Mouse (Mus musculus): ENCODE measurements around the gene Gm21987.

The Gm21987 gene

GRCm38 (mm10) chr16:38392126-38392894, 45.5 kb downstream of the Gm21987 start:
- intact Hi-C loops (cut with DNase I): no loop called here

- intact Hi-C loops (cut with DNase I): no loop called here
Observed at GRCm38 (mm10) chr16:38394191-38394618, 47.4 kb downstream of the Gm21987 start.

GRCm38 (mm10) chr16:38395060-38395730, 48.4 kb downstream of the Gm21987 start:
- intact Hi-C loops (cut with DNase I): loop anchor here (5.0 kb wide), 1 partner anchor 37 kb away; the partner anchor contains the start of gene Pla1a

- intact Hi-C loops (cut with DNase I): loop anchor here (5.0 kb wide), 1 partner anchor 36 kb away; the partner anchor contains the start of gene Pla1a
Observed at GRCm38 (mm10) chr16:38396155-38396554, 49.3 kb downstream of the Gm21987 start.

- intact Hi-C loops (cut with DNase I): loop anchor here (5.0 kb wide), 1 partner anchor 34 kb away; the partner anchor contains the start of gene Pla1a
Observed at GRCm38 (mm10) chr16:38398266-38398665, 51.4 kb downstream of the Gm21987 start.

- intact Hi-C loops (cut with DNase I): loop anchor here (5.0 kb wide), 1 partner anchor 33 kb away; the partner anchor contains the start of gene Pla1a
Observed at GRCm38 (mm10) chr16:38399076-38399475, 52.2 kb downstream of the Gm21987 start.

GRCm38 (mm10) chr16:38399531-38400231, 52.8 kb downstream of the Gm21987 start:
- intact Hi-C loops (cut with DNase I): loop anchor here (5.0 kb wide), 1 partner anchor 33 kb away; the partner anchor contains the start of gene Pla1a

- intact Hi-C loops (cut with DNase I): no loop called here
Observed at GRCm38 (mm10) chr16:38400311-38400960, 53.6 kb downstream of the Gm21987 start.

- intact Hi-C loops (cut with DNase I): no loop called here
Observed at GRCm38 (mm10) chr16:38401468-38401867, 54.6 kb downstream of the Gm21987 start.

- intact Hi-C loops (cut with DNase I): no loop called here
Observed at GRCm38 (mm10) chr16:38403639-38404038, 56.8 kb downstream of the Gm21987 start.

GRCm38 (mm10) chr16:38406293-38406692, 59.5 kb downstream of the Gm21987 start:
- intact Hi-C loops (cut with DNase I): no loop called here

- intact Hi-C loops (cut with DNase I): no loop called here
Observed at GRCm38 (mm10) chr16:38406708-38407107, 59.9 kb downstream of the Gm21987 start.

GRCm38 (mm10) chr16:38407584-38407983, 60.7 kb downstream of the Gm21987 start:
- intact Hi-C loops (cut with DNase I): no loop called here

GRCm38 (mm10) chr16:38408416-38408815, 61.6 kb downstream of the Gm21987 start:
- intact Hi-C loops (cut with DNase I): no loop called here
